Mouse (Mus musculus) kidney, postnatal 14 days (tissue): ENCODE results near the gene Tsnaxip1.

Source experiments
- DNase-seq: peaks from one replicate; pipeline ENCODE4 v3.0.0; 2022; ENCODE audit warnings: mixed read lengths

Tsnaxip1 gene

DNA sequence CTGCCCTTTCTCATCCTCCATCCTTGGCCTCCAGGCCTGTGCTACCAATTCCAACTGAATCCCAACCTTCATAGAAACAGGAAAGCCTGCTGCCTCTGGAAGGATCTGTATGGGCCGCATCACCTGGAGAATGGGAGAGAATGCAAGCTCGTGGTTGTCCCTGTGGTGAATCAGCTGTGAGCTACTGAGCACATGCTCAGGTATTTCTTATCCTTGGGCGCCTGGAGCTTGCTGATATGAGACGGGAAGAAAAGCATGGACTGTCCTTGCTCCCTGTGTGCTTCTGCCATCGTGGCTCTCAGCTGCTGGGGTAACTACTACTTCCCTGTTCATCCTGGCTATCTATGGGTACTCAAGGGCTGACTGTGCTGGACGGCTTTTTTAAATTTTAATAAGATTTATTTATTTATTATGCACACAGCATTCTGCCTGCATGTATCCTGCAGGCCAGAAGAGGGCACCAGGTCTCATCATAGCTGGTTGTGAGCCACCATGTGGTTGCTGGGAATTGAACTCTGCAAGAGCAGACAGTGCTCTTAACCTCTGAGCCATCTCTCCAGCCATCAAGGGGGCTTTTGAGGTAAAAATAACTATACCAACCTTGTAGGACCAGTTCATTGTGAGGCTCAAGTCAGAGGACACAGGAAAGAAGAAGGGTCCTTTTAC lies 39.0 kb downstream of the Tsnaxip1 start:
- no peak for DNase-seq

- no peak for DNase-seq
Measured at GRCm38 (mm10) chr8:105874301-105874700, 46.8 kb downstream of the Tsnaxip1 start.

DNA sequence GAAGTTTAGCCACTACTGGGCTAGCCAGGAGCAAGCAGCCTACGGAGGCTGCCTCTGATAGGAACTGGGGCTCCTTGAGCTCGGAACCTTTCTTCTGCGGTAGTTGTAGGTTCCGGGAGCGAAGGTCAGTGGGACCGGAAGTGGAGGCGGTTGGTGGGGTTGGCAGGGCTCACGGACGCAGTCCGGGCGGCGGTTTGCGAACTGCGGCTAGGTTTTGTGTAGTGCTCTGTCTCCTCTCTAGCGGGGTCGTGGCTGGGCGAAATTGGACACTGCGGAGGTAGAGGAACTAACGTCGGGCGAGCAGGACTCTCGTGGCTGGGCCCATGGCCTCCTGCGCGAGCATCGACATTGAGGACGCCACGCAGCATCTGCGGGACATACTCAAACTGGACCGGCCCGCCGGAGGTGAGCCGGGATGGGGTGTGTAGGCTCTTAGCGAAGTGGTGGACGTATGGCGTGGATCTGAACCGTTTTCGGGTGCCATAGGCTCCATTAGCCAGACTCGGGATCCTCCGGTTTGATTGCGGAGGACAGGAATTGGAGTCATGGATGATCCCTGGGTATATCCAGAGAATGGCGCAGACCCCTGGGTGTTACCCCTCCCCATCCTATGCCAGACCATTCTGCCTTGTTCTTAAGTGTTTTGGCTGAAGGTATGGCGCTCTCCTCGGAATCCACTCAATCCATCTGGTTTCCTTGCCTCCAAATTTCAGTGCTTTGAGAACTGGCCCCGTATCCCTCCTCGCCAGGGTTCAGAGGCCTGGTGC lies 53.4 kb downstream of the Tsnaxip1 start, which contains the start of gene Edc4:
Gene Edc4, plus strand, starts transcription at position 128 of the 767 bp plus-strand sequence.
- peak; percentile 88 for DNase-seq

DNA sequence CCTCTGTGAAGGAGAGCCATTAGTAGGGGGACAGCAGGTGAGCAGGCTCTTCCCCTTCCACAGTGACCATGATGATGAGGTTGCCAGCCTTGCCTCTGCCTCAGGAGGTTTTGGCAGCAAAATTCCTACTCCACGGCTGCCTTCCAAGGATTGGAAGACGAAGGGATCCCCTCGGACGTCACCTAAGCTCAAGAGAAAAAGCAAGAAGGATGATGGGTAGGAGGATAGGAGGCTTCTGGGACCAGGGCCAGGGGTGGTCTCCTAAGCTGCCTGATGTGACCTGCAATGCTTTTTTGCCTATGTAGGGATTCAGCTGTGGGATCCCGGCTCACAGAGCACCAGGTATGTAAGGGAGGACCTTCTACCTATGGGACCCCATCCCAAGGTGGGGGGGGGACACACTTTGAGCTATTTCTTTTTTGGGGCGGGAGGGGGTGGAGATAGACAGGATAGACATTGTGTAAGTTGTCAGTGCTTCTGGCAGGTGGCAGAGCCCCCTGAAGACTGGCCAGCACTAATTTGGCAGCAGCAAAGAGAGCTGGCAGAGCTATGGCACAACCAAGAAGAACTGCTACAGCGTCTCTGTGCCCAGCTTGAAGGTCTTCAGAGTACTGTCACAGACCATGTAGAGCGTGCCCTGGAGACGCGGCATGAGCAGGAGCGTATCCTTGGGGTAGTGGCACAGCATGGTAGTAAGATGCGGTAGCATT lies 62.4 kb downstream of the Tsnaxip1 start:
- no peak for DNase-seq

DNA sequence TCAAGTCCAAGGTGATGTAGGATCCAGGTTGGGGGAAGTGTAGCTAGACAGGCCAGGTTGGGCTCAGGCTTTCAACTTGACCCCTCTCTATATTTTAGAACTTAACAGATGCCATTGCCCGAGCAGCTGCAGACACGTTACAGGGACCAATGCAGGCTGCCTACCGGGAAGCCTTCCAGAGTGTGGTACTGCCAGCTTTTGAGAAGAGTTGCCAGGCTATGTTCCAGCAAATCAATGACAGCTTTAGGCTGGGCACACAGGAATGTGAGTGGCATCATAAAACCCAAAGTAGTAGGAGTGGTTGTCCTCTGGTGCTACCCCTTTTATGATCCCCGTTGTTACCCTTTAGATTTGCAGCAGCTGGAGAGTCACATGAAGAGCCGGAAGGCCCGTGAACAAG lies 63.3 kb downstream of the Tsnaxip1 start:
- DNase-seq: no peak

DNA sequence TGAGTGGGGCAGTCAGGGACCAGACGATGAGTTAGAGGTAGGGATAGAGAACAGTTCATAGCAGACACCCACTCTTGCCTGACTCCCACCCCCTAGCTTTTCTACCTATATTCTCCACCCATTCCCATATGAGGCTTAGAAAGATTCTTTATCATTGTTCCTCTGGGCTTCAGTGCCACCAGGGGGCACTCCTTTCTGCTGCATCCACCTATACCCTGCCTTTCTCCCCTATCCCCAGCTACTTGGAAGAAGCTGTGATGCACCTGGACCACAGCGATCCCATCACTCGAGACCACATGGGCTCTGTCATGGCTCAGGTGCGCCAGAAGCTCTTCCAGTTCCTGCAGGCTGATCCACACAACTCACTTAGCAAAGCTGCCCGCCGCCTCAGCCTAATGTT lies 64.9 kb downstream of the Tsnaxip1 start:
- peak; percentile 37 for DNase-seq

- DNase-seq: peak; percentile 86
Measured at GRCm38 (mm10) chr8:105893339-105893738, 65.8 kb downstream of the Tsnaxip1 start, which contains the start of gene Nrn1l. Gene Nrn1l, plus strand, starts transcription at chr8:105893567.
